Comparison of ENCODE assay signal across 8 mouse cellular contexts in genomic region chr4:119138171-119138570, GRCm38 (mm10). TPM values are rescaled to one million over a fixed set of nuclear protein-coding genes. Genes with fewer than 3 reads are reported as not detected.
DNase-seq lines count a peak whose midpoint lies in the region; ATAC-seq and TF ChIP-seq lines count a peak whose summit lies in the region.

No protein-coding gene starts in this region.

- ATAC-seq in embryonic facial prominence, embryonic 13.5 days (ENCODE audit: insufficient number of reproducible peaks, insufficient read depth, low FRiP score, low TSS enrichment, low read depth): peak; percentile 57; the same call in 1 of the 2 replicates
- peak; percentile 79 for ATAC-seq in intestine, postnatal 0 days
- ATAC-seq in midbrain, embryonic 11.5 days (ENCODE audit: low FRiP score): peak; percentile 86
- peak; percentile 87 for ATAC-seq in stomach, embryonic 15.5 days (ENCODE audit: insufficient read depth, low FRiP score, low read depth)
- no peak for ATAC-seq in erythroid progenitor cell, adult 5-6 weeks (replicated peaks; ENCODE audit: low FRiP score, poor library complexity, severe bottlenecking)

- no peak overlapping the region for H3K27ac ChIP-seq in embryonic facial prominence, embryonic 13.5 days
- H3K27ac ChIP-seq in intestine, postnatal 0 days (ENCODE audit: low read depth, low read length): no peak overlapping the region
- no peak overlapping the region for H3K27ac ChIP-seq in midbrain, embryonic 11.5 days (ENCODE audit: low read depth, low read length)
- no peak overlapping the region for H3K27ac ChIP-seq in stomach, embryonic 15.5 days

- peak overlapping the region; percentile 46 for H3K4me2 ChIP-seq in embryonic facial prominence, embryonic 13.5 days
- peak overlapping the region; percentile 48 for H3K4me2 ChIP-seq in intestine, postnatal 0 days (replicated peaks; ENCODE audit: low read depth)
- peak overlapping the region; percentile 33 for H3K4me2 ChIP-seq in midbrain, embryonic 11.5 days
- H3K4me2 ChIP-seq in stomach, embryonic 15.5 days: peak overlapping the region; percentile 39

- H3K36me3 ChIP-seq in embryonic facial prominence, embryonic 13.5 days: peaks cover 47% of the 10 kb centered on the region
- H3K36me3 ChIP-seq in intestine, postnatal 0 days (ENCODE audit: control insufficient read depth, insufficient read depth): peaks cover 42% of the 10 kb centered on the region
- peaks cover 29% of the 10 kb centered on the region for H3K36me3 ChIP-seq in midbrain, embryonic 11.5 days (ENCODE audit: control insufficient read depth, insufficient read depth, low read length)
- peaks cover 36% of the 10 kb centered on the region for H3K36me3 ChIP-seq in stomach, embryonic 15.5 days

- H3K4me3 ChIP-seq in embryonic facial prominence, embryonic 13.5 days: no peak overlapping the region
- no peak overlapping the region for H3K4me3 ChIP-seq in intestine, postnatal 0 days (ENCODE audit: low read depth, low read length)
- peak overlapping the region; percentile 10; the same call in 1 of the 2 replicates for H3K4me3 ChIP-seq in midbrain, embryonic 11.5 days (ENCODE audit: low read depth, low read length)
- no peak overlapping the region for H3K4me3 ChIP-seq in stomach, embryonic 15.5 days (replicated peaks)

- peak overlapping the region; percentile 46; the same call in 1 of the 2 replicates for H3K9ac ChIP-seq in embryonic facial prominence, embryonic 13.5 days
- H3K9ac ChIP-seq in intestine, postnatal 0 days (ENCODE audit: low read depth, low read length): no peak overlapping the region
- no peak overlapping the region for H3K9ac ChIP-seq in midbrain, embryonic 11.5 days (ENCODE audit: low read length)
- H3K9ac ChIP-seq in stomach, embryonic 15.5 days: no peak overlapping the region

- no peaks in the 10 kb centered on the region for H3K27me3 ChIP-seq in embryonic facial prominence, embryonic 13.5 days
- 0 out of 2 replicates have a peak, but pooled peaks cover 5% of the 10 kb centered on the region for H3K27me3 ChIP-seq in intestine, postnatal 0 days (replicated peaks; ENCODE audit: control insufficient read depth, insufficient read depth, low read length)
- no peaks in the 10 kb centered on the region for H3K27me3 ChIP-seq in midbrain, embryonic 11.5 days (ENCODE audit: control insufficient read depth, insufficient read depth, low read length)
- no peaks in the 10 kb centered on the region for H3K27me3 ChIP-seq in stomach, embryonic 15.5 days (replicated peaks)

- no peaks in the 10 kb centered on the region for H3K9me3 ChIP-seq in embryonic facial prominence, embryonic 13.5 days
- no peaks in the 10 kb centered on the region for H3K9me3 ChIP-seq in intestine, postnatal 0 days (ENCODE audit: control insufficient read depth)
- H3K9me3 ChIP-seq in midbrain, embryonic 11.5 days (ENCODE audit: control insufficient read depth, low read length): no peaks in the 10 kb centered on the region
- no peaks in the 10 kb centered on the region for H3K9me3 ChIP-seq in stomach, embryonic 15.5 days

- H3K4me1 ChIP-seq in embryonic facial prominence, embryonic 13.5 days: peaks cover 7% of the 10 kb centered on the region; the same call in 1 of the 2 replicates
- H3K4me1 ChIP-seq in intestine, postnatal 0 days (replicated peaks; ENCODE audit: control insufficient read depth, insufficient read depth, low read length): no peaks in the 10 kb centered on the region
- peaks cover 6% of the 10 kb centered on the region for H3K4me1 ChIP-seq in midbrain, embryonic 11.5 days (ENCODE audit: control insufficient read depth, insufficient read depth, low read length)
- no peaks in the 10 kb centered on the region; the same call in 1 of the 2 replicates for H3K4me1 ChIP-seq in stomach, embryonic 15.5 days

- intact Hi-C loops in left cerebral cortex, postnatal 36 days (cut with DNase I): loop anchor here (5.0 kb wide), 1 partner anchor 36 kb away; no protein-coding TSS in a partner anchor

- WGBS in embryonic facial prominence, embryonic 13.5 days: 16% methylated on average over 18 of the region's 18 CpGs
- 16% methylated on average over 18 of the region's 18 CpGs for WGBS in intestine, postnatal 0 days
- 11% methylated on average over 18 of the region's 18 CpGs for WGBS in midbrain, embryonic 11.5 days
- WGBS in stomach, embryonic 15.5 days: 23% methylated on average over 18 of the region's 18 CpGs

- peak; percentile 55 to 63 for DNase-seq in urinary bladder, adult 18-20 months (ENCODE audit: low spot score in 2 of 2)
- DNase-seq in urinary bladder, adult 2 months (ENCODE audit: low spot score): no peak
- DNase-seq in left cerebral cortex, postnatal 36 days (ENCODE audit: low spot score in 2 of 2): peak; percentile 62 to 69
- peak; percentile 95 for DNase-seq in midbrain, embryonic 11.5 days (ENCODE audit: low spot score, missing footprints)

- no peak for TF ChIP-seq CTCF in intestine, postnatal 0 days (IDR thresholded peaks at IDR 0.05; ENCODE audit: low read depth)

RNA-seq across cellular contexts. Expression of gene Slc2a1, which starts 29.7 kb away (rescaled TPM):
- 36.2 and 38.7 TPM in 2 replicates for polyA plus RNA-seq in urinary bladder, adult 2 months (2012; rRNA removed)
- polyA plus RNA-seq in embryonic facial prominence, embryonic 13.5 days (2015; fragmentation: Nextera tagmentation; extraction: Ambion mirVana): 116 and 123 TPM in 2 replicates
- polyA plus RNA-seq in intestine, postnatal 0 days (2015; fragmentation: Nextera tagmentation; extraction: Ambion mirVana): 18.1 and 19.0 TPM in 2 replicates
- total RNA-seq in left cerebral cortex, postnatal 36 days (2021): 100 to 1,000 TPM; 107 to 126 TPM
- 152 and 158 TPM in 2 replicates for polyA plus RNA-seq in midbrain, embryonic 11.5 days (2014; fragmentation: Nextera tagmentation; extraction: Ambion mirVana)
- polyA plus RNA-seq in stomach, embryonic 15.5 days (2015; fragmentation: Nextera tagmentation; extraction: Ambion mirVana): 119 and 129 TPM in 2 replicates
- 1.1 and 5.4 TPM in 2 replicates for total RNA-seq in erythroid progenitor cell, adult 5-6 weeks (2015; ENCODE audit: low replicate concordance)
- 1.0 TPM in 1 of 2 replicates, not detected in the other for total RNA-seq in erythroid progenitor cell, adult 5-6 weeks (2017; ENCODE audit: low replicate concordance)

RNA-seq across cellular contexts. Expression of gene Zfp691, which starts 35.8 kb away (rescaled TPM):
- 8.9 and 9.7 TPM in 2 replicates for polyA plus RNA-seq in urinary bladder, adult 2 months (2012; rRNA removed)
- 7.3 and 8.5 TPM in 2 replicates for polyA plus RNA-seq in embryonic facial prominence, embryonic 13.5 days (2015; fragmentation: Nextera tagmentation; extraction: Ambion mirVana)
- 3.4 and 3.6 TPM in 2 replicates for polyA plus RNA-seq in intestine, postnatal 0 days (2015; fragmentation: Nextera tagmentation; extraction: Ambion mirVana)
- 1 to 10 TPM; 6.9 to 8.6 TPM for total RNA-seq in left cerebral cortex, postnatal 36 days (2021)
- polyA plus RNA-seq in midbrain, embryonic 11.5 days (2014; fragmentation: Nextera tagmentation; extraction: Ambion mirVana): 7.7 and 9.0 TPM in 2 replicates
- 4.6 and 5.5 TPM in 2 replicates for polyA plus RNA-seq in stomach, embryonic 15.5 days (2015; fragmentation: Nextera tagmentation; extraction: Ambion mirVana)
- 2.2 and 4.6 TPM in 2 replicates for total RNA-seq in erythroid progenitor cell, adult 5-6 weeks (2015; ENCODE audit: low replicate concordance)
- total RNA-seq in erythroid progenitor cell, adult 5-6 weeks (2017; ENCODE audit: low replicate concordance): 2.2 and 8.5 TPM in 2 replicates

RNA-seq across cellular contexts. Expression of gene Ermap, which starts 51.6 kb away (rescaled TPM):
- polyA plus RNA-seq in urinary bladder, adult 2 months (2012; rRNA removed): 0.15 and 0.33 TPM in 2 replicates
- polyA plus RNA-seq in embryonic facial prominence, embryonic 13.5 days (2015; fragmentation: Nextera tagmentation; extraction: Ambion mirVana): 2.6 and 5.4 TPM in 2 replicates
- 0.05 and 0.18 TPM in 2 replicates for polyA plus RNA-seq in intestine, postnatal 0 days (2015; fragmentation: Nextera tagmentation; extraction: Ambion mirVana)
- total RNA-seq in left cerebral cortex, postnatal 36 days (2021): under 1 TPM; 0.44 to 0.75 TPM
- polyA plus RNA-seq in midbrain, embryonic 11.5 days (2014; fragmentation: Nextera tagmentation; extraction: Ambion mirVana): 7.7 and 9.3 TPM in 2 replicates
- polyA plus RNA-seq in stomach, embryonic 15.5 days (2015; fragmentation: Nextera tagmentation; extraction: Ambion mirVana): 13.6 and 30.3 TPM in 2 replicates
- total RNA-seq in erythroid progenitor cell, adult 5-6 weeks (2015; ENCODE audit: low replicate concordance): 1,144 and 1,272 TPM in 2 replicates
- 1,113 and 1,126 TPM in 2 replicates for total RNA-seq in erythroid progenitor cell, adult 5-6 weeks (2017; ENCODE audit: low replicate concordance)

RNA-seq across cellular contexts. Expression of gene Svbp, which starts 56.9 kb away (rescaled TPM):
- polyA plus RNA-seq in urinary bladder, adult 2 months (2012; rRNA removed): 48.0 and 51.4 TPM in 2 replicates
- 199 and 212 TPM in 2 replicates for polyA plus RNA-seq in embryonic facial prominence, embryonic 13.5 days (2015; fragmentation: Nextera tagmentation; extraction: Ambion mirVana)
- polyA plus RNA-seq in intestine, postnatal 0 days (2015; fragmentation: Nextera tagmentation; extraction: Ambion mirVana): 88.1 and 91.6 TPM in 2 replicates
- total RNA-seq in left cerebral cortex, postnatal 36 days (2021): 10 to 100 TPM; 18.5 to 20.5 TPM
- 173 and 179 TPM in 2 replicates for polyA plus RNA-seq in midbrain, embryonic 11.5 days (2014; fragmentation: Nextera tagmentation; extraction: Ambion mirVana)
- 125 and 128 TPM in 2 replicates for polyA plus RNA-seq in stomach, embryonic 15.5 days (2015; fragmentation: Nextera tagmentation; extraction: Ambion mirVana)
- 110 and 114 TPM in 2 replicates for total RNA-seq in erythroid progenitor cell, adult 5-6 weeks (2015; ENCODE audit: low replicate concordance)
- total RNA-seq in erythroid progenitor cell, adult 5-6 weeks (2017; ENCODE audit: low replicate concordance): 171 and 238 TPM in 2 replicates
